Mouse (Mus musculus) kidney, adult 2 months (tissue): Measurements from ENCODE around the gene Olfr49.
A peak's percentile ranks its signal among the peaks of the same experiment; 100 is the strongest.

Source experiments
- CTCF ChIP-seq: fragments of 200-500 bp; conservative IDR thresholded peaks from 2 replicates; pipeline ENCODE4 v1.5.1; 2011; ENCODE audit warnings: low read depth, mild to moderate bottlenecking, control low read depth, low read length, moderate library complexity, mixed read lengths; ENCODE audit not compliant: insufficient read depth, insufficient read length
- POLR2A ChIP-seq: fragments of 200-500 bp; IDR thresholded peaks from one replicate; pipeline ENCODE4 v1.6.1; 2011; ENCODE audit warnings: low read depth, low read length, control low read depth

DNA sequence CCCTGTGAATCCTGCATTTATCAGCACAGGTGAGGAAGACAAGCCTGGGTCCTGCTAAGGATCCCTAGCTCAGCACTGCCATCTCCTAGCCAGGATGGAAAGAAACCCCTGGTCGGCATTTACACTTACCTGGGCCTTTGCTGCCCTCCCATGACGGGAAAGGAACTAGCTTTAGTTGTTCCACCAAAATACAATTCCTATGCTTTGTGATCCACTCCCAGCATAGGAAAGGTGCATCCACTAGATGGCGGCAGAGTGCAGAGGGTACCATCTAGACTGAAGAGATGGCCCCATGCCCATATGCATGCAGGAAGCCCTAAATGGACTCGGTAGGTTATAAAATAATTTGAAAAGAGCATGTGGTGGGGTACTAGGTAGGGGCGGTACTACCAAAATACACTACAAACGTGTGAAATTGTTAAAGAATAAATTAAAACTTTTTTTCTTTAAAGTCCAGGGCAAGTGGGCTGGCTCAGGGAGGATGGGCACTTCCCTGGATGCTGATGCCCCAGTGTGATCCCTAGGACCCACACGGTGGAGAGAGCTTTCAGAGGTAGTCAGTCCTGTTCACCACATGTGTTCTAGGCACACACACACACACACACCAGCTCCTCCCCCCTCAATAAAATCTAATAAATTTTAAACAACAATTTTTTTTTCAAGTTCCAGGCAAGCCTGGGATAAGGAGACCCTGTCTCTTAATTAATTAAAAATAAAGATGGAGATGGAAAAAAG is 45.6 kb downstream of the Olfr49 start:
- peak; percentile 95 for TF ChIP-seq CTCF
- TF ChIP-seq POLR2A = no peak
